In genomic region chr3:122413729-122414561, GRCm38 (mm10) we compare ENCODE assay signal across 8 mouse cellular contexts.
A peak's percentile ranks its signal among the peaks of the same experiment; 100 is the strongest.
DNase-seq lines count a peak whose midpoint lies in the region; ATAC-seq and TF ChIP-seq lines count a peak whose summit lies in the region.

No protein-coding gene starts in this region.

- WGBS in heart, embryonic 16.5 days: 28% methylated on average over 17 of the region's 17 CpGs
- 28% methylated on average over 17 of the region's 17 CpGs for WGBS in hindbrain, embryonic 11.5 days
- 21% methylated on average over 17 of the region's 17 CpGs for WGBS in neural tube, embryonic 12.5 days

- H3K9me3 ChIP-seq in heart, embryonic 16.5 days (replicated peaks; ENCODE audit: control insufficient read depth, low read length): no peaks in the 10 kb centered on the region
- no peaks in the 10 kb centered on the region for H3K9me3 ChIP-seq in hindbrain, embryonic 11.5 days (ENCODE audit: control insufficient read depth, low read length)
- H3K9me3 ChIP-seq in neural tube, embryonic 12.5 days: no peaks in the 10 kb centered on the region

- peaks cover 19% of the 10 kb centered on the region for H3K27me3 ChIP-seq in heart, embryonic 16.5 days (ENCODE audit: control insufficient read depth, insufficient read depth, low read length)
- H3K27me3 ChIP-seq in hindbrain, embryonic 11.5 days (ENCODE audit: control insufficient read depth, insufficient read depth, low read length): 0 out of 2 replicates have a peak, but pooled peaks cover 3% of the 10 kb centered on the region
- peaks cover 4% of the 10 kb centered on the region; the same call in 1 of the 2 replicates for H3K27me3 ChIP-seq in neural tube, embryonic 12.5 days (replicated peaks)

- TF ChIP-seq POLR2A in brain, embryonic 14.5 days (IDR thresholded peaks at IDR 0.05; ENCODE audit: borderline replicate concordance, extremely low read depth, insufficient read depth, insufficient read length, poor library complexity, severe bottlenecking): no peak

- H3K27ac ChIP-seq in heart, embryonic 16.5 days (ENCODE audit: low read length): no peak overlapping the region
- H3K27ac ChIP-seq in hindbrain, embryonic 11.5 days (ENCODE audit: low read depth, low read length): no peak overlapping the region
- H3K27ac ChIP-seq in neural tube, embryonic 12.5 days: no peak overlapping the region

- H3K4me2 ChIP-seq in heart, embryonic 16.5 days (ENCODE audit: low read depth, low read length): peak overlapping the region; percentile 56
- H3K4me2 ChIP-seq in hindbrain, embryonic 11.5 days (replicated peaks; ENCODE audit: low read depth, low read length): no peak overlapping the region
- peak overlapping the region; percentile 45 for H3K4me2 ChIP-seq in neural tube, embryonic 12.5 days (replicated peaks)

- H3K36me3 ChIP-seq in heart, embryonic 16.5 days (ENCODE audit: control insufficient read depth, insufficient read depth): no peaks in the 10 kb centered on the region
- H3K36me3 ChIP-seq in hindbrain, embryonic 11.5 days (ENCODE audit: control insufficient read depth, insufficient read depth, low read length): no peaks in the 10 kb centered on the region
- H3K36me3 ChIP-seq in neural tube, embryonic 12.5 days: no peaks in the 10 kb centered on the region

- peaks cover 8% of the 10 kb centered on the region for H3K4me1 ChIP-seq in heart, embryonic 16.5 days (ENCODE audit: control insufficient read depth, insufficient read depth, low read length)
- no peaks in the 10 kb centered on the region; the same call in 1 of the 2 replicates for H3K4me1 ChIP-seq in hindbrain, embryonic 11.5 days (replicated peaks; ENCODE audit: control insufficient read depth, insufficient read depth, low read length)
- H3K4me1 ChIP-seq in neural tube, embryonic 12.5 days: peaks cover 19% of the 10 kb centered on the region

- no peak overlapping the region for H3K9ac ChIP-seq in heart, embryonic 16.5 days (ENCODE audit: low read length)
- no peak overlapping the region for H3K9ac ChIP-seq in hindbrain, embryonic 11.5 days (ENCODE audit: low read depth, low read length)
- no peak overlapping the region for H3K9ac ChIP-seq in neural tube, embryonic 12.5 days

- TF ChIP-seq CTCF in brain, embryonic 14.5 days (IDR thresholded peaks at IDR 0.05; ENCODE audit: borderline replicate concordance, extremely low read depth, insufficient read depth, insufficient read length): no peak

- H3K4me3 ChIP-seq in heart, embryonic 16.5 days (ENCODE audit: low read length): peak overlapping the region; percentile 24
- no peak overlapping the region for H3K4me3 ChIP-seq in hindbrain, embryonic 11.5 days (ENCODE audit: low read depth, low read length)
- no peak overlapping the region for H3K4me3 ChIP-seq in neural tube, embryonic 12.5 days

- no peak for DNase-seq in heart, adult 8-10 months (ENCODE audit: low spot score)
- DNase-seq in brain, embryonic 14.5 days (ENCODE audit: low read depth): peak; percentile 70
- DNase-seq in hindbrain, embryonic 11.5 days (ENCODE audit: low spot score): peak; percentile 27
- DNase-seq in layer of hippocampus, postnatal 36 days: peak; percentile 50 to 54
- no peak for DNase-seq in testis, postnatal 14 days (ENCODE audit: low spot score)
- DNase-seq in spleen, adult 12 weeks (ENCODE audit: low spot score): no peak

- ATAC-seq in heart, embryonic 16.5 days (replicated peaks; ENCODE audit: extremely low read depth, insufficient read depth, low FRiP score): no peak
- no peak for ATAC-seq in hindbrain, embryonic 11.5 days (ENCODE audit: low FRiP score)
- ATAC-seq in neural tube, embryonic 12.5 days (ENCODE audit: low FRiP score, low read depth): peak; percentile 70

Comparison
In these comparisons a context has a peak if more than half of its experiments do, and no peak if none do; other contexts are left out.
1. DNase-seq: peak in brain, embryonic 14.5 days (single experiment), hindbrain, embryonic 11.5 days (single experiment) and layer of hippocampus, postnatal 36 days (2 of 2); none in heart, adult 8-10 months (single experiment), testis, postnatal 14 days (single experiment) and spleen, adult 12 weeks (single experiment).